Mouse (Mus musculus) forebrain, embryonic 12.5 days (tissue): ENCODE measurements around the gene Mamstr. TPM values are rescaled to one million over a fixed set of nuclear protein-coding genes. Genes with fewer than 3 reads are reported as not detected.

Experiments
- ATAC-seq: fragments of 200-750 bp; cut with Nextera tagmentation; 2 replicates; pipeline ENCODE4 v1.8.0; 2017; ENCODE audit warnings: moderate TSS enrichment; ENCODE audit not compliant: low FRiP score
- H3K27ac ChIP-seq: fragments of 300-500 bp; sonication (generic); 2 replicates; pipeline ENCODE4 v1.5.1; 2016; ENCODE audit warnings: mild to moderate bottlenecking
- H3K27me3 ChIP-seq: fragments of 300-500 bp; sonication (generic); 2 replicates; pipeline ENCODE4 v1.6.1; 2016; ENCODE audit warnings: mild to moderate bottlenecking
- H3K36me3 ChIP-seq: fragments of 300-500 bp; sonication (generic); replicated peaks from 2 replicates; pipeline ENCODE4 v1.6.1; 2016; ENCODE audit warnings: mild to moderate bottlenecking
- H3K4me1 ChIP-seq: fragments of 300-500 bp; sonication (generic); 2 replicates; pipeline ENCODE4 v1.6.1; 2016
- H3K4me2 ChIP-seq: fragments of 300-500 bp; sonication (generic); 2 replicates; pipeline ENCODE4 v1.6.1; 2016; ENCODE audit warnings: mild to moderate bottlenecking, moderate library complexity
- H3K4me3 ChIP-seq: fragments of 300-500 bp; sonication (generic); replicated peaks from 2 replicates; pipeline ENCODE4 v1.5.1; 2016; ENCODE audit warnings: mild to moderate bottlenecking
- H3K9ac ChIP-seq: fragments of 300-500 bp; sonication (generic); 2 replicates; pipeline ENCODE4 v1.6.1; 2016; ENCODE audit warnings: mild to moderate bottlenecking
- H3K9me3 ChIP-seq: fragments of 300-500 bp; sonication (generic); 2 replicates; pipeline ENCODE4 v1.6.1; 2016
- WGBS: fragments of 180-500 bp; shearing (Covaris S2); methylation state at CpG from one replicate; pipeline ENCODE4 v1.1.7; 2016; 5-methylcytosine and 5-hydroxymethylcytosine counted together
- polyA plus RNA-seq: library from polyadenylated mRNA; unstranded; fragments of >200 nt; fragmentation: Nextera tagmentation; extraction: Ambion mirVana; gene quantifications from 2 replicates; pipeline ENCODE4 v1.2.1, GENCODE M21; 2016

The Mamstr gene
- polyA plus RNA-seq, 1 experiment from 2014 or later: 3.1 TPM

GRCm38 (mm10) chr7:45632499-45632898, 7.3 kb upstream of the Mamstr start:
- Histone ChIP-seq H3K4me1 (peaks cover 15% of the 10 kb centered on the region), H3K27ac (no peak overlapping the region), H3K9ac (peak overlapping the region; percentile 48; the same call in 1 of the 2 replicates), H3K27me3 (peaks cover 60% of the 10 kb centered on the region), H3K4me2 (peak overlapping the region; percentile 47), H3K4me3 (peak overlapping the region; percentile 27), H3K36me3 (peaks cover 10% of the 10 kb centered on the region; the same call in 1 of the 2 replicates), H3K9me3 (no peaks in the 10 kb centered on the region)
- WGBS: 21% methylated on average over 35 of the region's 35 CpGs
- ATAC-seq: no peak

GRCm38 (mm10) chr7:45634946-45635681, 4.7 kb upstream of the Mamstr start:
- Histone ChIP-seq H3K36me3 (peaks cover 10% of the 10 kb centered on the region; the same call in 1 of the 2 replicates), H3K9me3 (no peaks in the 10 kb centered on the region), H3K27me3 (peaks cover 41% of the 10 kb centered on the region), H3K9ac (no peak overlapping the region), H3K27ac (no peak overlapping the region), H3K4me1 (peaks cover 7% of the 10 kb centered on the region), H3K4me3 (no peak overlapping the region), H3K4me2 (no peak overlapping the region)
- 91% methylated on average over 11 of the region's 11 CpGs for WGBS
- no peak for ATAC-seq

- Histone ChIP-seq H3K27ac (no peak overlapping the region), H3K27me3 (peaks cover 41% of the 10 kb centered on the region), H3K4me1 (peaks cover 7% of the 10 kb centered on the region), H3K9ac (no peak overlapping the region), H3K9me3 (no peaks in the 10 kb centered on the region), H3K4me2 (no peak overlapping the region), H3K4me3 (no peak overlapping the region), H3K36me3 (peaks cover 10% of the 10 kb centered on the region; the same call in 1 of the 2 replicates)
- 88% methylated on average over 15 of the region's 15 CpGs for WGBS
- no peak for ATAC-seq
These were observed 3.8 kb upstream of the Mamstr start for GRCm38 (mm10) chr7:45635711-45636688.

GRCm38 (mm10) chr7:45637710-45638109, 2.1 kb upstream of the Mamstr start:
- WGBS: 92% methylated on average over 6 of the region's 6 CpGs
- peaks cover 13% of the 10 kb centered on the region for H3K4me1 ChIP-seq
- H3K4me3 ChIP-seq: no peak overlapping the region
- H3K36me3 ChIP-seq: peaks cover 10% of the 10 kb centered on the region; the same call in 1 of the 2 replicates
- H3K27me3 ChIP-seq: peaks cover 24% of the 10 kb centered on the region
- 0 out of 2 replicates have a peak overlapping the region, but pooled peaks have one; percentile 1 for H3K4me2 ChIP-seq
- H3K9me3 ChIP-seq: no peaks in the 10 kb centered on the region
- ATAC-seq: no peak
- no peak overlapping the region for H3K9ac ChIP-seq
- no peak overlapping the region for H3K27ac ChIP-seq

GRCm38 (mm10) chr7:45638623-45639401, 965 bp upstream of the Mamstr start:
- H3K36me3 ChIP-seq: peaks cover 10% of the 10 kb centered on the region; the same call in 1 of the 2 replicates
- peaks cover 13% of the 10 kb centered on the region; the same call in 1 of the 2 replicates for H3K27me3 ChIP-seq
- H3K9ac ChIP-seq: peak overlapping the region; percentile 47; the same call in 1 of the 2 replicates
- H3K9me3 ChIP-seq: no peaks in the 10 kb centered on the region
- 16% methylated on average over 29 of the region's 29 CpGs for WGBS
- ATAC-seq: peak; percentile 91
- 0 out of 2 replicates have a peak overlapping the region, but pooled peaks have one; percentile 5 for H3K27ac ChIP-seq
- peak overlapping the region; percentile 51 for H3K4me2 ChIP-seq
- H3K4me1 ChIP-seq: peaks cover 20% of the 10 kb centered on the region
- peak overlapping the region; percentile 27 for H3K4me3 ChIP-seq

GRCm38 (mm10) chr7:45640191-45640957, 597 bp downstream of the Mamstr start:
- Histone ChIP-seq H3K36me3 (peaks cover 10% of the 10 kb centered on the region; the same call in 1 of the 2 replicates), H3K9ac (no peak overlapping the region), H3K4me2 (no peak overlapping the region), H3K27me3 (peaks cover 17% of the 10 kb centered on the region), H3K4me1 (peaks cover 32% of the 10 kb centered on the region), H3K27ac (no peak overlapping the region), H3K9me3 (no peaks in the 10 kb centered on the region), H3K4me3 (no peak overlapping the region)
- no peak for ATAC-seq
- 75% methylated on average over 19 of the region's 19 CpGs for WGBS

- 74% methylated on average over 12 of the region's 17 CpGs for WGBS
- H3K9ac ChIP-seq: no peak overlapping the region
- no peak for ATAC-seq
- H3K27me3 ChIP-seq: peaks cover 17% of the 10 kb centered on the region
- H3K36me3 ChIP-seq: peaks cover 4% of the 10 kb centered on the region; the same call in 1 of the 2 replicates
- H3K4me3 ChIP-seq: no peak overlapping the region
- peaks cover 32% of the 10 kb centered on the region for H3K4me1 ChIP-seq
- H3K9me3 ChIP-seq: no peaks in the 10 kb centered on the region
- H3K4me2 ChIP-seq: no peak overlapping the region
- 0 out of 2 replicates have a peak overlapping the region, but pooled peaks have one; percentile 27 for H3K27ac ChIP-seq
These were observed 1.7 kb downstream of the Mamstr start for GRCm38 (mm10) chr7:45641391-45642040.

- Histone ChIP-seq H3K4me1 (peaks cover 32% of the 10 kb centered on the region), H3K9me3 (no peaks in the 10 kb centered on the region)
These were observed 2.3 kb downstream of the Mamstr start for GRCm38 (mm10) chr7:45642083-45642482.

GRCm38 (mm10) chr7:45642503-45643255, 2.9 kb downstream of the Mamstr start:
- ATAC-seq: no peak
- peak overlapping the region; percentile 95 for H3K27ac ChIP-seq
- H3K9me3 ChIP-seq: no peaks in the 10 kb centered on the region
- peak overlapping the region; percentile 79 for H3K4me2 ChIP-seq
- H3K9ac ChIP-seq: peak overlapping the region; percentile 78
- 38% methylated on average over 16 of the region's 16 CpGs for WGBS
- H3K4me3 ChIP-seq: peak overlapping the region; percentile 49
- peaks cover 32% of the 10 kb centered on the region for H3K4me1 ChIP-seq
- peaks cover 21% of the 10 kb centered on the region for H3K27me3 ChIP-seq
- H3K36me3 ChIP-seq: no peaks in the 10 kb centered on the region

More at GRCm38 (mm10) chr7:45642083-45642482, 2.3 kb downstream of the Mamstr start:
- Histone ChIP-seq H3K4me3 (no peak overlapping the region), H3K27ac (no peak overlapping the region), H3K4me2 (no peak overlapping the region), H3K36me3 (no peaks in the 10 kb centered on the region), H3K9ac (0 out of 2 replicates have a peak overlapping the region, but pooled peaks have one; percentile 78), H3K27me3 (peaks cover 18% of the 10 kb centered on the region)
- ATAC-seq: no peak
- WGBS: 80% methylated on average over 5 of the region's 5 CpGs
